Mouse (Mus musculus) ES-Bruce4 (cell line): ENCODE data around the gene Prdm11.

Experiments used
- EP300 ChIP-seq: IDR thresholded peaks from 2 replicates; pipeline ENCODE4 v1.6.1; 2011; ENCODE audit warnings: low read depth, low read length; ENCODE audit not compliant: insufficient read depth
- POLR2A ChIP-seq: IDR thresholded peaks from one replicate; pipeline ENCODE4 v1.8.1; 2011; ENCODE audit warnings: low read length; ENCODE audit not compliant: insufficient read depth

GRCm38 (mm10) chr2:93013415-93014092 is 32.4 kb downstream of the Prdm11 start:
- TF ChIP-seq POLR2A (no peak), EP300 (no peak)
